Mouse (Mus musculus): ENCODE results near the gene Jagn1.
A peak's percentile ranks its signal among the peaks of the same experiment; 100 is the strongest.

The Jagn1 gene

DNA sequence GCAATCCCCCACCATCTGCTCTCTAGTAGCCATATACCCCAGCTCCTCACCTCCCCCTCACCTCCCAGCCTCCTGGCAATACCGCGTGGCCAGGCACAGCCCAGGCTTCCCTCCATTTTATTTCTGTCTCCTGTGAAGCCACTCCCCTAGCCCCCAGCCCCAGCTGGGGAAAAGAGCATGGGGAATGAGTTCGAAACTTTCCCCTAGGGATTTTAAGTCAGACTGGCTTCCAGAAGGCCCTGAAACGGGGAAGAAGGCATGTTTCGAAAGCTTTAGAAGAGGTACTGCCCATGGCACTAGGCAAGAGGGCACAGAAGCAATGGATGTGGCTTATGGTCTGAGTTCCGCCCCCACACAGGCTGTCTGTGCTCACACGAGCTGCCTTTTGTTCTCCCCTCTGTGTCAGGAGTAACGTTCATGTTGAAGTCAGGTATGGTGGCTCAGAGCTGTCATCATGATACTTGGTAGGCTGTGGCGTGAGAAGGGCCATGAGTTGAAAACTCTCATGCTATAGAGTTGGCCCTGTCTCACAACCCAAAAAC lies 6.6 kb upstream of the Jagn1 start, which contains the start of gene Cidec:
Gene Cidec, minus strand, starts transcription at position 97 of the 542 bp plus-strand sequence.
- no peak for DNase-seq

DNA sequence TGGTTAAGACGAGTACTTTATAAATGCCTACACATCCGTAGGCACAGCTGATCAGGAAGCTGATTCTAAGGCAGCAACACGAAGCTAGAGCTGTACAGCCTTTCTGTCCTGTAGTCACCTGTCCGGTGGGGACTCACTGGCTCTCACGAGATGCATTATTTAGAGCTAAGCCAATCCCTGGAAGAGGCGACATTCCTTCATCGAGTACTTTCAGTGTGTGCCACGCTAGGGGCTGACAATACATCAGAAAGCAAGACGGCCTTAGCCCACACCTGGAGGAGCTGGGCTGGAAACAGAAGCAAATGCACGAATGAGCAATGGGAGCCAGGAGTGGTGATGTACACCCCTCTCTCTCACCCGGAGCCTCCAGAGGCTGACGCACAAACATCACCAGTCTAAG lies 5.2 kb upstream of the Jagn1 start:
- DNase-seq, result no peak

- no peak for DNase-seq
Observed at GRCm38 (mm10) chr6:113438721-113439430, 3.5 kb upstream of the Jagn1 start.

GRCm38 (mm10) chr6:113440686-113441085 lies 1.7 kb upstream of the Jagn1 start:
- DNase-seq, result no peak

DNA sequence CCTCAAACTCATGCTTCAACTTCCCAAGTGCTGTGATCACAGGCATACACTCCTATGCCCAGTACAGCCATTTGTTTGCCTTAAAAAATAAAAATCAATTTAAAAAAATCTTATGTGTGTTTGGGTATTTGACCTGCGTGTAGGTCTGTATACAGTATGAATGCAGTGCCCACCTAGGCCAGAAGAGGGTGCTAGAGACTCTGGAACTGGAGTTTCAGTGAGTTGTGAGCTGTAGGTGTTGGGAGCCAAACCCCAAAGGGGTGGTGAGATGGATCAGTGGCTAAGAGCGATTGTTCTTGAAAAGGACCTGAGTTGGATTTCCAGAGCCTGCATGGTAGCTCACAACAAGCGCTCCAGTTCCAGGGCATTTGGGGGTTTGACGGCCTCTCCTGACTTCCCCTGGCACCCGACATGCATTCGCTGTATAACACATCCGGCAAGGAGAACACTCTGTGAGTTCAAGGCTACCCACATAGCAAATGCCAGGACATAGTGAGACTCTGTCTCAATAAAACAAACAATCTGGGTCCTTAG lies 1.2 kb upstream of the Jagn1 start:
- peak; percentile 82 for DNase-seq

DNA sequence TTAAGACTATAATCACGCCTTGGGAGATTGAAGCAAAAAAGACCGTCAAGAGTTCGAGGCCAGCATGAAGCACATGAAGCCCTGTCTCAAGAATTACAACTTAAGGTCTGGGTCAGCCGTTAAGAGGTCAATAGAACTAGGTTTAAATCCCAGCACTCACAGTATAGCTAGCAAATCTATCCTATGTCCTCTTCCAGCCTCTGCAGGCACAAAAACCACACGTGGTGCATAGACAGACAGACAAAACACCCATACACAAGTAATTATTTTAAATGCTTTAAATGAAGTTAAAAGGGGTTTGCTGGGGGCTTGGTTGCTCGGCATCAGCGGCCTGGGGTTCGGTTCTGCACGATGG lies 305 bp upstream of the Jagn1 start:
- DNase-seq, result no peak

- no peak for DNase-seq
Observed at GRCm38 (mm10) chr6:113443091-113443490, 722 bp downstream of the Jagn1 start.

GRCm38 (mm10) chr6:113444207-113444965 lies 2.0 kb downstream of the Jagn1 start:
- no peak for DNase-seq

GRCm38 (mm10) chr6:113447639-113448038 lies 5.3 kb downstream of the Jagn1 start:
- no peak for DNase-seq

GRCm38 (mm10) chr6:113451839-113452238 lies 9.5 kb downstream of the Jagn1 start:
- DNase-seq, result no peak

- peak; percentile 29 for DNase-seq
Observed at GRCm38 (mm10) chr6:113455007-113455406, 12.6 kb downstream of the Jagn1 start.

GRCm38 (mm10) chr6:113457952-113458534 lies 15.7 kb downstream of the Jagn1 start, which contains the start of gene Il17re:
Gene Il17re, plus strand, starts transcription at chr6:113458484.
- peak; percentile 64 for DNase-seq

GRCm38 (mm10) chr6:113458635-113459034 lies 16.3 kb downstream of the Jagn1 start:
- peak; percentile 36 for DNase-seq

- DNase-seq, result no peak
Observed at GRCm38 (mm10) chr6:113464040-113464439, 21.7 kb downstream of the Jagn1 start.

- no peak for DNase-seq
Observed at GRCm38 (mm10) chr6:113465602-113466001, 23.2 kb downstream of the Jagn1 start.

- DNase-seq, result no peak
Observed at GRCm38 (mm10) chr6:113468512-113468911, 26.1 kb downstream of the Jagn1 start.

GRCm38 (mm10) chr6:113469021-113469420 lies 26.7 kb downstream of the Jagn1 start:
- DNase-seq, result peak; percentile 86

GRCm38 (mm10) chr6:113469432-113469831 lies 27.1 kb downstream of the Jagn1 start:
- peak; percentile 72 for DNase-seq

DNA sequence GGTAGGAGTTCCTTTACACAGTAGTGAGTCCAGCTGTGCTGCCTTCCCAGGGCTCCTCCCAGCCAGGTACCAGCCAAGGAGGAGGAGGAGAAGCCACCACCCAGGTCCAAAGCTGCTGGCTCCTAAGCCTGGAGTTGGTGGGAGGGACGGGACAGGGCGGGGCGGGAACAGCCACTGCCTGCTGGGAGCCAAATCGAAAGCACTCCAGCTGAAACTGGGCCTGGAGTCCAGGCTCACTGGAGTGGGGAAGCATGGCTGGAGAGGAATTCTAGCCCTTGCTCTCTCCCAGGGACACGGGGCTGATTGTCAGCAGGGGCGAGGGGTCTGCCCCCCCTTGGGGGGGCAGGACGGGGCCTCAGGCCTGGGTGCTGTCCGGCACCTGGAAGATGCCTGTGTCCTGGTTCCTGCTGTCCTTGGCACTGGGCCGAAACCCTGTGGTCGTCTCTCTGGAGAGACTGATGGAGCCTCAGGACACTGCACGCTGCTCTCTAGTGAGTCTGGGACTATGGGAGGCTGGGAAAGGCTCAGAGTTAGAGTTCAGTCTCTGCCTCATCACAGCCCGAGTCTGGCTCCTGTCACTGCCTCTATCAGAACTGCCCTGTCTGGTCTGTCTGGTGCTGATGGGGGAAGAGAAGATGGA lies 29.0 kb downstream of the Jagn1 start, which contains the start of gene Il17rc:
Gene Il17rc, plus strand, starts transcription at position 131 of the 640 bp plus-strand sequence.
- no peak for DNase-seq

GRCm38 (mm10) chr6:113472061-113472460 lies 29.7 kb downstream of the Jagn1 start:
- DNase-seq, result no peak

- DNase-seq, result no peak
Observed at GRCm38 (mm10) chr6:113473246-113473645, 30.9 kb downstream of the Jagn1 start.

- no peak for DNase-seq
Observed at GRCm38 (mm10) chr6:113473715-113474114, 31.3 kb downstream of the Jagn1 start.

DNA sequence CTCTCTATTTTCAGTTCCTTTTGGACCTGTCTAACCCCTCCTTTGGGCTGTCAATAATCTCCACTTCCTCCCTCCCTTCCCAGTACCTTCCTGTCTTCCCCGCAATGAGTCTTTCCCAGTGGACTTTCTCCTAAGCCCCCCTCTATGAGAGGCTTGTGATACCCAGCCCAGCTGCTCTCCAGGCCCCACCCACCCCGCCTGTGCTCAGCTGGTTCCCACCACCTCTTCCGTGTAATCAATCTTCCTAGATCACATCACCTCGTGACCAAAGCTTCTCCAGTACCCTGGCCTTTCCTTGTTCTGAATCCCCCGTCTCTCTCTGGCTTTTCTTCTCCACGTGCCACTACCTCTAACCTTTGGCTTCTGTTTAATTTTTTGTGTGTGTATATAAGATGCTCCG lies 35.0 kb downstream of the Jagn1 start:
- no peak for DNase-seq
